Mouse (Mus musculus) C2C12 (cell line): ENCODE results near the gene Prkrip1. TPM values are rescaled to one million over a fixed set of nuclear protein-coding genes. Genes with fewer than 3 reads are reported as not detected.

Source experiments
- H3K27me3 ChIP-seq: one replicate; pipeline ENCODE4 v1.6.1; 2011; ENCODE audit not compliant: control insufficient read depth, insufficient read depth, insufficient read length
- H3K36me3 ChIP-seq: one replicate; pipeline ENCODE4 v1.6.1; 2011; ENCODE audit not compliant: control insufficient read depth, insufficient read depth
- H3K4me3 ChIP-seq: one replicate; pipeline ENCODE4 v1.5.1; 2011; ENCODE audit warnings: mild to moderate bottlenecking, control low read depth; ENCODE audit not compliant: poor library complexity, insufficient read depth, severe bottlenecking
- H3K79me2 ChIP-seq: one replicate; pipeline ENCODE4 v1.6.1; 2011; ENCODE audit not compliant: control insufficient read depth, insufficient read depth
- H3K79me3 ChIP-seq: one replicate; pipeline ENCODE4 v1.6.1; 2011; ENCODE audit warnings: low read depth, control low read depth
- H3ac ChIP-seq: one replicate; pipeline ENCODE3; 2011; ENCODE audit warnings: low read depth; ENCODE audit not compliant: control insufficient read depth, insufficient read length
- CEBPB ChIP-seq: IDR thresholded peaks from one replicate; pipeline ENCODE4 v1.6.1; 2011; ENCODE audit warnings: low read depth, mild to moderate bottlenecking, control low read depth, moderate library complexity
- CTCF ChIP-seq: IDR thresholded peaks from one replicate; pipeline ENCODE4 v1.5.1; 2011; ENCODE audit not compliant: control insufficient read depth, insufficient read depth, insufficient read length
- FOSL1 ChIP-seq: IDR thresholded peaks from one replicate; pipeline ENCODE4 v1.8.0; 2011; ENCODE audit warnings: mild to moderate bottlenecking, low read length; ENCODE audit not compliant: poor library complexity, insufficient read depth, severe bottlenecking
- MAX ChIP-seq: IDR thresholded peaks from one replicate; pipeline ENCODE4 v1.6.1; 2011; ENCODE audit warnings: mild to moderate bottlenecking, control low read depth
- MYOD1 ChIP-seq: IDR thresholded peaks from one replicate; pipeline ENCODE4 v1.6.1; 2011; ENCODE audit warnings: low read depth; ENCODE audit not compliant: control insufficient read depth, insufficient read length
- MYOG ChIP-seq: IDR thresholded peaks from one replicate; pipeline ENCODE4 v1.6.1; 2011; ENCODE audit not compliant: control insufficient read depth, insufficient read length; ENCODE audit errors: extremely low read depth
- USF1 ChIP-seq: IDR thresholded peaks from one replicate; pipeline ENCODE4 v1.6.1; 2011; ENCODE audit warnings: low read depth, mild to moderate bottlenecking, control low read depth, moderate library complexity
- polyA plus RNA-seq: library from polyadenylated mRNA; unstranded; fragments of >200 nt; fragmentation: generic; extraction: Trizol; gene quantifications from one replicate; pipeline ENCODE4 v1.2.1, GENCODE M21; 2012; ENCODE audit warnings: missing spikeins

Gene Prkrip1
- polyA plus RNA-seq, 1 experiment = 53.5 TPM

DNA sequence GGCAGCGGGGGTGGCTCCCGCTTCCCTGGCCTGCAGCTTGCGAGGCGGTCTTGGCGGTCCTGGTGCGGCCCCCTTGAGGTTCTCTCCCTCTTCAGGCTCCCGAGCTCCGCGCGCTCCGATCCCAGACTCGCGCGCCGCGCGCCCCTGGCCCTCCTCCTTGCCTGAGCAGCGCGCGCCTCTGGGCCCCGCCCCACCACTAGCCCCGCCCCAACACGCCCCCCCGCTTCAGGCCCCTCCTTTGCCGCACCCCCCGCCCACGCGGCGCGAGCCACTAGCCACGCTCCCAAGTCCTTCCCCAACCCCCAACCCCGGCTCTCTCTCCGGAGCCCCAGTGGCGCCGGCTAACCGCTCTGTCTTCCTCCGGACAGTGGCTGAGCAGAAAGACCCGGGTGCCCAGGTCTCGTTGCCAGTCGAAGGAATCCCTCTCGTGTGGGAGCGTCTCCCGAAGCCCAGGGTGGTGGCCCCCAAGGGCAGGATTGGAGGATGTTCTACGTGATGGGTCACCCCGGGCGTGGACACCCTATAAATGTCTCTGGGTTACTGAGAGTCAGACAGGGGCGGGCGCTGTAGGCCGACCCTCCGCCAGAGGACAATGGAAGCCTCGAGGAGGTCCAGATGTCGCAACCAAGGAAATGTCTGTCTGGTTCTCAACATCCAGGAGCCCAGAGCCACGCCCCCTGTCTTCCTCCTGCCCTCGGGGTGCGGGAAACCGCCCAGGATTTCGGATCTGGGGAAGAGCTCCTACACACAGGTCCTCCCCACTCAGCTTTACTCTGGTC is 46.2 kb upstream of the Prkrip1 start:
- H3K79me2 ChIP-seq = peaks cover 10% of the 10 kb centered on the region
- H3K4me3 ChIP-seq = peak overlapping the region; percentile 51
- no peaks in the 10 kb centered on the region for H3K36me3 ChIP-seq
- H3K27me3 ChIP-seq = no peaks in the 10 kb centered on the region
- H3K79me3 ChIP-seq = peaks cover 2% of the 10 kb centered on the region
- no peak for TF ChIP-seq FOSL1
- no peak for TF ChIP-seq MYOD1
- TF ChIP-seq CEBPB = peak; percentile 88
- TF ChIP-seq CTCF = no peak
- no peak for TF ChIP-seq MYOG
- TF ChIP-seq MAX = no peak
- H3ac ChIP-seq = peak overlapping the region; percentile 55

DNA sequence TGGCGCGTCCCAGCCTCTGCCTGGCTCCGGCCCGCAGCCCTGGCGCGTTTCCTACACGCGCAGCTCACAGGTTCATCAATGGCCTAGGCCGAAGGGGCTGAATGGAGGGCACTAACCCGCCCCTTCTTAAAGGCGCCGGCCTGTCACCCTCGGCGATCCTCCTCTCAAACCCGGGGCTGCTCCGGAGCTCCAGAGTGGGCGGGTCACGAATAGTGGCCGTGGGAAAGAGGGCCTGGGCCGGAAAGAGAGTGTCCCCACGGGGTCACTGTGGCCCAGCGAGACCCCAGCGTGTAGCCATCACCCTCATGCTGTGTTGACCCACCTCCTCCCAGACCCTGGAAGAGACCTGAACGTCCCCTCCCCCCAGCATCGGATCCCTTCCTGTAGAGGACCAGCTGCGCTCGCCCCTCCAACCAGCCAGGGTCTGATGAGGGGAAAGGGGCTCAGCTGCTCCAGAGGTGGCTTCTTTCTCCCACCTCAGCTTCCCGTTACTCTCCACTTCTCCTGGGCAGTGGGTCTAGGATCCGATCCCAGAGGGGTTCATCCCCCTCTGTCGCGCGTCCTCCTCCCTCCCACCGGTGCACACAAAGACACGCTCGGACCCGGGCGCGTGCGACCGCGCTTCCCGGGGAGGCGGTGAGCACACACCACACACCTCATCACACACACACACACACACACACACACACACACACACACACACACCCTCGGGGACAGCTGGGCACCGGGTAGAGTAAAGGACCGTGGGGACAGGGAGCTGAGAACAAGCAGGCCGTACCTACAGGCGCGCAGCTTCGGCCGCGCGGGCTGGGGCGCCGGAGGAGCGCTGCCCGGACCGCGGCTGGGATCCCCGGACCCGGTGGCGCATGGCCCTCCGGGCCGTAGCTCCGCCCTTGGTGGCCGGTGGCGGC is 45.3 kb upstream of the Prkrip1 start:
- no peaks in the 10 kb centered on the region for H3K36me3 ChIP-seq
- H3K27me3 ChIP-seq = no peaks in the 10 kb centered on the region
- TF ChIP-seq CTCF (no peak), USF1 (no peak), CEBPB (no peak), FOSL1 (no peak), MYOD1 (no peak), MAX (no peak), MYOG (no peak)
- peak overlapping the region; percentile 51 for H3K4me3 ChIP-seq
- peak overlapping the region; percentile 55 for H3ac ChIP-seq
- H3K79me3 ChIP-seq = peaks cover 2% of the 10 kb centered on the region
- H3K79me2 ChIP-seq = peaks cover 10% of the 10 kb centered on the region

DNA sequence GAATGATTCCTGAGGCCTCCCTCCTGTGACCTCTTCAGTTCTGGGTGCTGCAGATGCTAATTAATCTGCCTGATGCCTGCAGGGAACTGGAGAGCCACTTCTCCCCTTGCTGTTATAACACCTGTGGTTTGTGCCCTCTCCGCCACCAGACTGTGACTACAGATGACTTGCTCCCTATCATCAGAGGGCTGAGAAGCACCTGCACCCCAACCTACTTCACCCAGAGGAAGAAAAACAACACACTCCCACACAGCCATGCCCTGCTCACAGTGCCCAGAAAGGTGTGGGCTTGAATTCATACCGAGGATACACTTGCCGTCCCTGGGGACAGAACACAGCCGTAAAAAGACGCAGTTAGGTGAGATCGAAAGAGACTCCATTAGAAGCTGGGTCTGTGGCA is 42.4 kb upstream of the Prkrip1 start:
- no peak for TF ChIP-seq CEBPB
- no peak for TF ChIP-seq CTCF
- TF ChIP-seq FOSL1 = no peak
- no peak for TF ChIP-seq MYOG
- no peak for TF ChIP-seq USF1
- TF ChIP-seq MYOD1 = no peak
- no peak for TF ChIP-seq MAX

DNA sequence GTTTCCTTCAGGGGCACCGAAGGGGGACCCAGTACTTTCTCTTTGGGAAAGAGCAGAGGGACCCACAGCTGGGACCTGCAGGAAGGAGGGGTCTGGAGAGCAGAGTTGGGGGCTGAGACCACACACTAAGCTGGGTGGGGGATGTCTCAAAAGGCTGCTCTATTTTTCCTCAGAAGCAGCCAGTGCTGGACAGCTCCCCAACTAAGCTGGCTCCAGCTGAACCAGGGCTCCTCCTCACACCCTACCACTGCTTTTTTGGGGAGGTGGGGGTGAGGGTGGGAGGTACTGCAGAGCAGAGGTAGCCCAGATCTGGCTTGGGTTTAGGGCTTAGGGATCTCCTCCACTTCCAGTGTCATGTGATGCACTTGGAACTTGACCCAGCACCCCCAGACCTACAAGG is 41.6 kb upstream of the Prkrip1 start:
- Histone ChIP-seq H3ac (no peak overlapping the region), H3K36me3 (no peaks in the 10 kb centered on the region), H3K79me3 (peaks cover 2% of the 10 kb centered on the region), H3K4me3 (no peak overlapping the region), H3K27me3 (no peaks in the 10 kb centered on the region), H3K79me2 (peaks cover 10% of the 10 kb centered on the region)
- TF ChIP-seq MYOD1 = no peak
- TF ChIP-seq USF1 = no peak
- no peak for TF ChIP-seq MYOG
- TF ChIP-seq CEBPB = no peak
- no peak for TF ChIP-seq MAX
- no peak for TF ChIP-seq FOSL1
- TF ChIP-seq CTCF = no peak

More for the DNA sequence above, 42.4 kb upstream of the Prkrip1 start:
- no peaks in the 10 kb centered on the region for H3K27me3 ChIP-seq
- H3ac ChIP-seq = no peak overlapping the region
- H3K79me3 ChIP-seq = peaks cover 2% of the 10 kb centered on the region
- no peaks in the 10 kb centered on the region for H3K36me3 ChIP-seq
- peaks cover 10% of the 10 kb centered on the region for H3K79me2 ChIP-seq
- no peak overlapping the region for H3K4me3 ChIP-seq

DNA sequence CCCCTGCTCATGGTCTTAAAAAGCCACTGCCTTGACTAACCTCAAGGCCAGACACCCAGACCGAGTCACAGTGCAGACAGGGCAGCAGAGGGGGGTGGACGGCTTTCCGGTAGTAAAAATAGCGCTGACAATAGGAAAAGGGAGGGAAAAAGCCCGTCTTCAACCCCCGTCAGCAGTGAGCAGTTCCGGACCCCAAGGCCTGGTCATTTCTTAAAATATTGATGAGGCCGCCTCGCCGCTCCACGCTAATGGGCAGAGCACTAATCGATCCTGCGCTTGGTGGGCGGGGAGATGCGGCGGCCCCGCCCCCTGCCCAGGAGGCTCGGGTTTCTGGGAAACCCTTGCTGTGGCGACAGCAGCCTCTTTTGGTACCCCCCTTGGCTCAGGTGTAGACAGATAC is 38.8 kb upstream of the Prkrip1 start:
- Histone ChIP-seq H3ac (no peak overlapping the region), H3K4me3 (no peak overlapping the region), H3K79me2 (no peaks in the 10 kb centered on the region)

More for the DNA sequence above, 38.8 kb upstream of the Prkrip1 start:
- Histone ChIP-seq H3K79me3 (peaks cover 2% of the 10 kb centered on the region), H3K36me3 (no peaks in the 10 kb centered on the region), H3K27me3 (no peaks in the 10 kb centered on the region)
- no peak for TF ChIP-seq MAX
- TF ChIP-seq MYOG = no peak
- TF ChIP-seq MYOD1 = no peak
- TF ChIP-seq CEBPB = no peak
- no peak for TF ChIP-seq FOSL1
